Mouse (Mus musculus) neural tube, embryonic 14.5 days (tissue): ENCODE results near the gene Osgep. TPM values are rescaled to one million over a fixed set of nuclear protein-coding genes. Genes with fewer than 3 reads are reported as not detected.
"Not testable (repeated sequence)": the region's sequence is repeated elsewhere in the genome, so short reads cannot be mapped to it uniquely, and the experiment has no call there.

Experiments
- ATAC-seq: fragments of 200-750 bp; cut with Nextera tagmentation; 2 replicates; pipeline ENCODE4 v1.8.0; 2017; ENCODE audit warnings: low read depth, mild to moderate bottlenecking, moderate TSS enrichment, moderate library complexity
- H3K27ac ChIP-seq: fragments of 300-500 bp; sonication (generic); 2 replicates; pipeline ENCODE4 v1.5.1; 2014; ENCODE audit warnings: low read depth, mild to moderate bottlenecking, control low read depth, low read length, moderate library complexity, mixed read lengths
- H3K27me3 ChIP-seq: fragments of 300-500 bp; sonication (generic); 2 replicates; pipeline ENCODE4 v1.6.1; 2014; ENCODE audit warnings: low read length; ENCODE audit not compliant: control insufficient read depth, insufficient read depth
- H3K36me3 ChIP-seq: fragments of 300-500 bp; sonication (generic); 2 replicates; pipeline ENCODE4 v1.6.1; 2014; ENCODE audit warnings: low read length, mixed read lengths; ENCODE audit not compliant: control insufficient read depth, insufficient read depth
- H3K4me1 ChIP-seq: fragments of 300-500 bp; sonication (generic); 2 replicates; pipeline ENCODE4 v1.6.1; 2014; ENCODE audit warnings: low read length; ENCODE audit not compliant: control insufficient read depth, insufficient read depth
- H3K4me2 ChIP-seq: fragments of 300-500 bp; sonication (generic); 2 replicates; pipeline ENCODE4 v1.6.1; 2014; ENCODE audit warnings: mild to moderate bottlenecking, low read depth, low read length, control low read depth
- H3K4me3 ChIP-seq: fragments of 300-500 bp; sonication (generic); 2 replicates; pipeline ENCODE4 v1.5.1; 2014; ENCODE audit warnings: low read depth, low read length, control low read depth, mixed read lengths
- H3K9ac ChIP-seq: fragments of 300-500 bp; sonication (generic); replicated peaks from 2 replicates; pipeline ENCODE4 v1.6.1; 2014; ENCODE audit warnings: low read depth, mild to moderate bottlenecking, control low read depth, low read length, mixed read lengths
- H3K9me3 ChIP-seq: fragments of 300-500 bp; sonication (generic); 2 replicates; pipeline ENCODE4 v1.6.1; 2016; ENCODE audit warnings: low read length; ENCODE audit not compliant: control insufficient read depth
- WGBS: fragments of 180-500 bp; shearing (Covaris S2); extraction: QIAGEN DNeasy Blood & Tissue Kit; methylation state at CpG from one replicate; pipeline ENCODE4 v1.1.7; 2014; 5-methylcytosine and 5-hydroxymethylcytosine counted together
- polyA plus RNA-seq: library from polyadenylated mRNA; unstranded; fragments of >200 nt; fragmentation: Nextera tagmentation; extraction: Ambion mirVana; gene quantifications from 2 replicates; pipeline ENCODE4 v1.2.1, GENCODE M21; 2014

Osgep gene
- polyA plus RNA-seq, 1 experiment from 2014 or later, result 110 TPM

GRCm38 (mm10) chr14:50923437-50923836 lies 1.3 kb downstream of the Osgep start:
- H3K4me3 ChIP-seq, result peak overlapping the region; percentile 67
- H3K27me3 ChIP-seq, H3K9me3 ChIP-seq, ATAC-seq, H3K27ac ChIP-seq: not testable (repeated sequence)
- WGBS, result 81% methylated on average over 1 of the region's 1 CpGs
- H3K9ac ChIP-seq, result peak overlapping the region; percentile 65; the same call in 1 of the 2 replicates
- H3K4me2 ChIP-seq, result peak overlapping the region; percentile 83
- peaks cover 12% of the 10 kb centered on the region for H3K4me1 ChIP-seq
- H3K36me3 ChIP-seq, result peaks cover 26% of the 10 kb centered on the region

GRCm38 (mm10) chr14:50911356-50911755 lies 13.3 kb downstream of the Osgep start:
- WGBS, result 61% methylated on average over 3 of the region's 3 CpGs
- no peak for ATAC-seq
- no peaks in the 10 kb centered on the region for H3K9me3 ChIP-seq
- H3K9ac ChIP-seq, result no peak overlapping the region
- no peak overlapping the region for H3K4me3 ChIP-seq
- H3K36me3 ChIP-seq, result peaks cover 21% of the 10 kb centered on the region
- H3K4me1 ChIP-seq, result no peaks in the 10 kb centered on the region
- H3K27me3 ChIP-seq, result no peaks in the 10 kb centered on the region
- H3K27ac ChIP-seq, result no peak overlapping the region
- H3K4me2 ChIP-seq, result no peak overlapping the region

GRCm38 (mm10) chr14:50908126-50908525 lies 16.6 kb downstream of the Osgep start:
- Histone ChIP-seq H3K36me3 (peaks cover 7% of the 10 kb centered on the region; the same call in 1 of the 2 replicates), H3K9me3 (no peaks in the 10 kb centered on the region), H3K4me1 (peaks cover 6% of the 10 kb centered on the region; the same call in 1 of the 2 replicates), H3K27ac (no peak overlapping the region), H3K4me3 (no peak overlapping the region), H3K9ac (no peak overlapping the region), H3K4me2 (no peak overlapping the region), H3K27me3 (no peaks in the 10 kb centered on the region)
- 81% methylated on average over 4 of the region's 4 CpGs for WGBS
- ATAC-seq, result no peak

GRCm38 (mm10) chr14:50905327-50905726 lies 19.4 kb downstream of the Osgep start:
- not testable (repeated sequence) for ATAC-seq, H3K9me3 ChIP-seq

GRCm38 (mm10) chr14:50904828-50905129 lies 19.9 kb downstream of the Osgep start:
- H3K27ac ChIP-seq, result no peak overlapping the region
- no peaks in the 10 kb centered on the region for H3K36me3 ChIP-seq
- no peak for ATAC-seq
- H3K9ac ChIP-seq, result no peak overlapping the region
- no peaks in the 10 kb centered on the region for H3K9me3 ChIP-seq
- H3K4me1 ChIP-seq, result peaks cover 6% of the 10 kb centered on the region; the same call in 1 of the 2 replicates
- no peak overlapping the region for H3K4me3 ChIP-seq
- no peak overlapping the region for H3K4me2 ChIP-seq
- WGBS, result 92% methylated on average over 4 of the region's 4 CpGs
- no peaks in the 10 kb centered on the region for H3K27me3 ChIP-seq

More at GRCm38 (mm10) chr14:50905327-50905726, 19.4 kb downstream of the Osgep start:
- not testable (repeated sequence) for H3K4me1 ChIP-seq, H3K27me3 ChIP-seq, H3K9ac ChIP-seq, H3K36me3 ChIP-seq, H3K4me2 ChIP-seq, H3K4me3 ChIP-seq, H3K27ac ChIP-seq

- no peaks in the 10 kb centered on the region for H3K9me3 ChIP-seq
- no peaks in the 10 kb centered on the region for H3K27me3 ChIP-seq
- H3K9ac ChIP-seq, result peak overlapping the region; percentile 46
- ATAC-seq, result peak; percentile 90
- H3K4me2 ChIP-seq, result peak overlapping the region; percentile 57
- H3K4me3 ChIP-seq, result peak overlapping the region; percentile 25
- H3K4me1 ChIP-seq, result peaks cover 6% of the 10 kb centered on the region; the same call in 1 of the 2 replicates
- H3K36me3 ChIP-seq, result no peaks in the 10 kb centered on the region
- H3K27ac ChIP-seq, result peak overlapping the region; percentile 34; the same call in 1 of the 2 replicates
- 4% methylated on average over 26 of the region's 26 CpGs for WGBS
Observed at GRCm38 (mm10) chr14:50903973-50904827, 20.5 kb downstream of the Osgep start.

GRCm38 (mm10) chr14:50897992-50898391 lies 26.7 kb downstream of the Osgep start:
- H3K9ac ChIP-seq, H3K36me3 ChIP-seq, H3K4me2 ChIP-seq, H3K27ac ChIP-seq, H3K4me3 ChIP-seq, ATAC-seq, H3K4me1 ChIP-seq, H3K9me3 ChIP-seq, H3K27me3 ChIP-seq: not testable (repeated sequence)
- WGBS, result 95% methylated on average over 2 of the region's 2 CpGs

- no peaks in the 10 kb centered on the region for H3K36me3 ChIP-seq
- peaks cover 4% of the 10 kb centered on the region; the same call in 1 of the 2 replicates for H3K4me1 ChIP-seq
- 51% methylated on average over 7 of the region's 7 CpGs for whole genome bisulfite sequencing
- peak within 1 kb of the TSS; percentile 86 for H3K4me2 ChIP-seq
- H3K27ac ChIP-seq, result no peak within 1 kb of the TSS
- H3K9ac ChIP-seq, result peak within 1 kb of the TSS; percentile 59
- peaks cover 3% of the 10 kb centered on the region; the same call in 1 of the 2 replicates for H3K27me3 ChIP-seq
- peak within 1 kb of the TSS; percentile 47 for H3K4me3 ChIP-seq
- H3K9me3 ChIP-seq, result no peaks in the 10 kb centered on the region
- 0 out of 2 replicates have a peak, but pooled peaks have one; percentile 19 for ATAC-seq
Observed at GRCm38 (mm10) chr14:50897374-50897765, 27.3 kb downstream of the Osgep start, which contains the start of gene Klhl33. TSS of gene Klhl33 (minus strand) at chr14:50897507.

GRCm38 (mm10) chr14:50896747-50897373 lies 27.8 kb downstream of the Osgep start:
- H3K9me3 ChIP-seq, result no peaks in the 10 kb centered on the region
- H3K4me1 ChIP-seq, result peaks cover 4% of the 10 kb centered on the region; the same call in 1 of the 2 replicates
- 20% methylated on average over 23 of the region's 23 CpGs for WGBS
- peak overlapping the region; percentile 47 for H3K4me3 ChIP-seq
- no peak overlapping the region for H3K27ac ChIP-seq
- H3K36me3 ChIP-seq, result no peaks in the 10 kb centered on the region
- ATAC-seq, result peak; percentile 88
- peaks cover 3% of the 10 kb centered on the region; the same call in 1 of the 2 replicates for H3K27me3 ChIP-seq
- peak overlapping the region; percentile 59 for H3K9ac ChIP-seq
- peak overlapping the region; percentile 86 for H3K4me2 ChIP-seq
